In the genomic region with DNA sequence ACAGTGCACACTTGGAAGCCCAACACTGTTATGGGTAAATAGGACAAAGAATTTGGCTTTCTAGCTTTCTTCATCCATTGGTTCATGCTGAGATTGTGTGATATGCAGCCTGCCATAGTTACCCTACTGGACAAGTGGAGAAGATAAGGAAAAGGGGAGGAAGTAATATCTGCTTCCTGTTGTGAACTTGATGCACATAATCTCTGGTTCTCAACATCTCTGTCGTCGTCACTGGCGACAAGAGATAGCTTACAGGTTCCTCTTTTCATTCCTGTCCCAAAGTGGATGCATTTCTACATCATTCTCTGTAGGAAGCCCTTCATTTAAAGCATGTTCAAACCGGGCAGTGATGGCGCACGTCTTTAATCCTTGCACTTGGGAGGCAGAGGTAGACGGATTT, we compare ENCODE assay signal across 20 mouse cellular contexts.
"Had no signal": no experiment of that assay in that cellular context is flagged by ENCODE, and none has a peak within 500 bp of the region (broad histone marks: within the 10 kb centered on the region; RNA-seq: fewer than 3 reads in every experiment).

No protein-coding gene starts in this region.

- H3K4me3 ChIP-seq: layer of hippocampus, adult 2 months; limb, embryonic 10.5 days; limb, embryonic 13.5 days; liver, embryonic 12.5 days; liver, embryonic 15.5 days had no signal

- H3K4me2 ChIP-seq: limb, embryonic 13.5 days; liver, embryonic 12.5 days; liver, embryonic 15.5 days; midbrain, embryonic 11.5 days had no signal

- H3K27ac ChIP-seq: layer of hippocampus, adult 2 months; limb, embryonic 10.5 days; limb, embryonic 13.5 days; liver, embryonic 12.5 days; liver, embryonic 15.5 days; macrophage had no signal

- H3K27me3 ChIP-seq: limb, embryonic 13.5 days; liver, embryonic 12.5 days; liver, embryonic 15.5 days had no signal

- H3K9me3 ChIP-seq: limb, embryonic 10.5 days; limb, embryonic 13.5 days; liver, embryonic 12.5 days; liver, embryonic 15.5 days had no signal

- H3K4me1 ChIP-seq: limb, embryonic 10.5 days; liver, embryonic 12.5 days; liver, embryonic 15.5 days had no signal

- DNase-seq: kidney, adult 2 months; kidney, postnatal 14 days; layer of hippocampus, adult 9-11 months; liver; lung, adult 18-20 months; midbrain, embryonic 14.5 days; right cerebral cortex, adult 18-20 months; right cerebral cortex, postnatal 14 days; spleen, adult 18-20 months; thymus, adult 18-20 months; thymus, postnatal 14 days; thymus, postnatal 4 days had no signal

- ATAC-seq: intestine, postnatal 0 days; liver, embryonic 12.5 days had no signal

- H3K36me3 ChIP-seq: limb, embryonic 10.5 days; limb, embryonic 13.5 days; liver, embryonic 12.5 days; liver, embryonic 15.5 days had no signal

- H3K9ac ChIP-seq: limb, embryonic 13.5 days; liver, embryonic 12.5 days; liver, embryonic 15.5 days had no signal
